Mouse (Mus musculus): ENCODE results near the gene Stk39.

GRCm38 (mm10) chr2:68296743-68297142 is 175.3 kb downstream of the Stk39 start:
- no peak for TF ChIP-seq CTCF (IDR thresholded peaks at IDR 0.05)
- no peak for TF ChIP-seq EP300 (IDR thresholded peaks at IDR 0.05)

Data from lung, postnatal 0 days (tissue).